Mouse (Mus musculus): ENCODE data around the gene Cdc14b.

DNA sequence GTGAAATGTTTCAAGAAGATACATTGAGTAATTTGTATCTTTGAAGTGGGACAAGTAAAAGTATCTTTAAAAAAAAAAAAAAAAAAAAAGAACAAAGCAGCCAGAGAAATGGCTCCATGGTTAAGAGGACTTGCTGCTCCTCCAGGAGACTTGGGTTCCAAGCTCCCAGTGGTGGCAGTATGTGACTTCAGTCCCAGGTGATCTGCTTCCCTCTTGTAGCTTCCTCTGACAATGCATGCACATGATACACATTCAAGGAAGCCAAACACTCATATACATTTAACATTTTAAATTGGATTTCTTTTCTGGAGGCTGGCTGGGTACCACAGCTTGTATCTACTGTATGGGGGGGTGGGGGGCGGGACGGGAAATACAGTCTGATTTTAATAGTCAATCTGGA, 120.4 kb downstream of the Cdc14b start:
- TF ChIP-seq POLR2A (IDR thresholded peaks at IDR 0.05; ENCODE audit: insufficient read depth, low read depth, low read length) (no peak), CTCF (IDR thresholded peaks at IDR 0.05) (no peak), EP300 (IDR thresholded peaks at IDR 0.05; ENCODE audit: insufficient read depth, low read depth, low read length) (no peak)
